Mouse (Mus musculus): ENCODE results near the gene Cetn4. TPM values are rescaled to one million over a fixed set of nuclear protein-coding genes. Genes with fewer than 3 reads are reported as not detected.

Gene Cetn4
- total RNA-seq (2021): under 1 TPM; 0.20 to 0.49 TPM

DNA sequence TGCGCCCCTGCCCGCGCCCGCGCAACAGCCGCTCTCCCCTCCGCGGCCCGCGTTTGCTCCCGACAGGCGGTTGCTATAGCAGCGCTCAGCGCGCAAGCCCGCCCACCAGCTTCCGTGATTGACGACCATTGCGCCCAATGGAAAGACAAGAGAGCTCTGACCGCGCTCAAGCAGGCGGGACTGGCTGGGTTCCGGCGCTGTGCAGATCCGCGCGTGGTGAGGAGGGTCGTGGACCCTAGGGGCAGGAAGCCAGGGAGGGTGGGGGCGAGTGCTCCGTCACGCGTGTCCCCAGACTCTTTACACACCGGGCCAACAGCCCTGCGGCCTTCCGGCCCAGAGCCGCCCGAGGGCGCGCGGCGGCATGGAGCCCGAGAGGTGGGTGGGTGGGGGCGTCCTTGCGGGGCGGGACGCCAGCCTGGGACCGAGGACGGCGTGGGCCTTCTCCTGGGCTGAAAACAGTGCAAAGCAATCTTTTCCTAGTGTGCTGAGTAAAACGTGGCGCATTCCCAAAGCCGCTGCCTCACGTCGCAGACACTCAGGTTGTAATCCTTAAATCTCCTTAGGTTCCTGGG is at the start of gene Cetn4, which contains the start of gene Bbs12:
Gene Cetn4, minus strand, starts transcription at position 339 of the 572 bp plus-strand sequence.
Gene Bbs12, plus strand, starts transcription at position 185 of the 572 bp plus-strand sequence.
- peak; percentile 90 for DNase-seq (ENCODE audit: low spot score)
- intact Hi-C loops (cut with DNase I): no loop called here

DNA sequence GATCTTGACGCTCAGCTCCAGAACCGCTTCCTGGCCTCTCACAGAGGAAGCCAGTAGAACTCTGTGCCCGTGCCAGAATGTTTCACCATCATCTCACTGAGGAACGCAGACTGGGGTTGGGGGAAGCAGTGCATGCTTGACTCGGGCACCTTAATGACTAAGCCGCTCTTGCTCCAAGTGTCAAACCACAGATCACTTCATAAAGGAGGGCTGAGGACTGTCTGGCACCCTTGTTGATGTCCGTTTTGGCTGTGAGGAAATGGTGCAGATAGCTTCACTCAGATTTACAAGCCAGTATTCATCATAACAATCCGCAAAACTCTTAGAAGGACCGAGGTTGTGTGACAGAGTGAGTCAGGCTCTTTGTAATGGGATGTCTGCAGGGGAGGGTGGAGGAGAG is 48.2 kb upstream of the Cetn4 start:
- no peak for DNase-seq (ENCODE audit: low spot score)
- intact Hi-C loops (cut with DNase I): no loop called here

DNA sequence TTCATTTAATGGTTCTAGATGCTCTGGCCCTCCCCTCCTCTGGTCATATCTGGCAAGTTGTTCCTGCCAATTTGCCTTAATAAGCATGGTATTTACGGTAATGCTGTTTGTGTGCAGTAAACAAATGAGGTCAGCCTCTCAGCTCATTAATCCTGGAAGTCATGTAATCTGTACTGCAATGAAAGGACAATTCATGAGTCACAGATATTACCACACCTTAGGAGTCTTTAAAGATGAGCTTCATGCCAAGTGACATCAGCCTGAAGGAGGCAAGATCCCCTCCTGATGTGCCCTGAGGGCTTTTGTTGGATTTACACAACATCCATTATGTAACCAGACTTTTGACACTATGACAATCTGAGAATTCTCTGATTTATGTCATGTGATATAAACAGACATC is 42.2 kb upstream of the Cetn4 start:
- no peak for DNase-seq (ENCODE audit: low spot score)
- intact Hi-C loops (cut with DNase I): no loop called here

DNA sequence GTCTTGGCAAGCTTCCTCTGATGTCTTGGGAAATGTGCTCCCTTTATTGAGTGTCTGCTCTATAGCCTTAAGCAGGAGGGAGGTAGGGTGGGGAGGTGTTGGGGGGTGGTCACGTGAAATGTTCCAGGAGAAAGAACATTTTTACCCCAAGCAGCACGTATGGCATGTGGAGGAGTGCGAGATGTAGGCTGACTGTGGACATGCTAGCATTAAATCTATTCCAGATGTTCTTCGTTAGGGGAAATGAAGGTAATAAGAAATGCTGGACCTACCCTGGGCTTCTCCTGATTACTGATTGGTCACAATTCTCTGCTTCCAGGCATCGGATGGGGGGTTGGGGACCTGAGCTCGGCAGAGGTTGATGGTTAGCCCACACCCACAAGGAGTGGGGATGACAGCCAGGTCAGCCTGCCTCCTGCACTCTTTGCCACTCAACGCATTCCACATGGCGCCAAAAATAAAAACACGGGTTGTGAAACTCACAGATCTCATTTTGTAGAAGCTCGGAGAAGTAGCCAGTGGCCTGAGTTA is 41.5 kb upstream of the Cetn4 start:
- no peak for DNase-seq (ENCODE audit: low spot score)
- intact Hi-C loops (cut with DNase I): no loop called here

DNA sequence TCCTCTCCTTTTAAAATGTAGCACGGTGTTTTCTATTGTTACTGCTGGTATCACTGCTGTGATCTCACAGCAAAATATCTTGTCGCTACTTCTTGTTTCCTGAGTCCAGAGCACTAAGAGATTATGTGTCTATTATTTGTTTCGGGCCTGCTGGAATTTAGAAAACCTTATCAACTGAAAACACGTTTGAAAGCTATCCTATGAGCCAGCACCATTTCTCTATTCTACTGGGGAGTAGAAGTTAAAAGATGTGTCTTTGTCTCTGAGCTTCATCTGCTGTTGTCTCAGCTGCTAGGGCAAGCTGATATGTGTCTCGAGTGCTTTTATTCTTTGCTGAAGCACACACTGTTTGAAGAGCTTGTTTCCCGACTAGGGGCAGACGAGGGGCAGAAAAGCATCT is 37.9 kb upstream of the Cetn4 start:
- intact Hi-C loops (cut with DNase I): loop anchor here (2.0 kb wide), 1 partner anchor 30 kb away; no protein-coding TSS in a partner anchor
- DNase-seq (ENCODE audit: low spot score): no peak

DNA sequence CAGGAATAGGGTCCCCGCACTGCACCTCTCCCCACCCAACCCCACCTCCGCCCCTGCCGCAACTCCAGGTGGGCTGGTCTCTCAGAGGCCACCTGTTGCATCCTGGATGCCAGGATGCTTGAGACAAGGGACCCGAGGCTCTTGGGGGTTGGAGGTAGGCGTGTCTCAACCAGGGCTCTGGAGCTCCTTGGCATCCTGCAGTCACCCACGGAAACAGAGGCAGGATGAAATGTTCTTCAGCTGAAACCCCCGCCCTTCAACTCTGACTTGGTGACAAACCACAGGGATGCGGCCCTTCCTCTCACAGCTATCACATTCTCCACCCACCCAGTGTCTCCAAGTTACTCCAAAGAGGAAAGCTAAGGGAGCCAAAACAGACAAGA is 36.6 kb upstream of the Cetn4 start:
- intact Hi-C loops (cut with DNase I): no loop called here

DNA sequence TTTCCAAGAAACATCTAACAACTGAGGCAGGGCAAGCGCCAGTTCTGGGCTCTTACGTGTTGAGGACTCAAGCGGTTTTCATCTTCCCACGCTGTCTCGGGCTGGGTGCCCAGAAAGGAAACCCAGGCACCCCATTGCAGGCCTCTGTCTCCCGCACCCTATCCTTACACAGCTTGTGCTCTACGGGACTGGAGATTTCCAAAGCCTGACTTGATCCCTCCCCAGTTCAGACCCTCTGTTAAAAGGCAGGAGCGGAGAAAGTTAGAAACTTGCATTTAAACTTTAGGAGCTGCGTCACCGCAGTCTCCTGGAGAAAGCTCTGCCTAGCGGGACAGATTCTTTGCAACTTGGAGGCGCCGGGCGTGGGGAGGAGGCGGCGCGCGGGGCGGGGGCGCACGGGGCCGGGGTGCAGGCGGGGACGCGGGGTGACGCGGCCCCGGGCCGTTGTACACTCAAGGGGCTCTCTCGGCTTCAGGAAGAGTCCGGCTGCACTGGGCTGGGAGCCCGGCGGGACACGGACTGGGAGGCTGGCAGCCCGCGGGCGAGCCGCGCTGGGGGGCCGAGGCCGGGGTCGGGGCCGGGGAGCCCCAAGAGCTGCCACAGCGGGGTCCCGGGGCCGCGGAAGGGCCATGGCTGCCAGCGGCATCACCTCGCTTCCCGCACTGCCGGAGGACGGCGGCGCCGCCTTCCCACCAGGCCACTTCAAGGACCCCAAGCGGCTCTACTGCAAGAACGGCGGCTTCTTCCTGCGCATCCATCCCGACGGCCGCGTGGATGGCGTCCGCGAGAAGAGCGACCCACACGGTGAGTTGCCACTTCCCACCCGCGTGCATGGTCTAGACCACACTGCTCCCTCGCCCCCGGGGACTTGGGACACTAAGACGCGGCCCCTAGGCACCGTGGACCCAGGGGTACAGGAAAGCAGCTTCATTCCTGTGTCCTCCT is 36.0 kb upstream of the Cetn4 start, which contains the start of gene Fgf2:
Gene Fgf2, plus strand, starts transcription at position 126 of the 945 bp plus-strand sequence.
- intact Hi-C loops (cut with DNase I): no loop called here
- DNase-seq (ENCODE audit: low spot score): peak; percentile 42

More for the DNA sequence above, 36.6 kb upstream of the Cetn4 start:
- DNase-seq (ENCODE audit: low spot score): no peak

DNA sequence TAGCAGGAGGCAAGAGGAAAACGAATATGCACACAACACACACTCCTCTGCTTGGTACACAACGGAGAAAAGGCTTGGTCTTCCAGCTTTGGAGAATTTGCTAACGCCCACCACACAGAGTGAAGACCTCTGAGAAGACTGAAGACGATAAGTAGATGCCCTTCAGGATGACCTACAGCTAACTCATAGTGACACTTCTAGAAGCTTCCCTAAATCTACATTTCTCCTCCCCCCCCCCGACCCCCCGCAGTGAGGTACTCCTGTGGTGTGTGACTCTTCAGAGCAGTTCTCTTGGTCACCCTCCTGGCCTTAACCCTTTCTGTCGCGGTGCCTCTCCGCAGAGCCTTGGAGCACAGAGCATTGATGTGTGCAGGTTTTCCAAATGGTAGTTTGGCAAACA is 35.2 kb upstream of the Cetn4 start:
- intact Hi-C loops (cut with DNase I): no loop called here
- DNase-seq (ENCODE audit: low spot score): no peak

DNA sequence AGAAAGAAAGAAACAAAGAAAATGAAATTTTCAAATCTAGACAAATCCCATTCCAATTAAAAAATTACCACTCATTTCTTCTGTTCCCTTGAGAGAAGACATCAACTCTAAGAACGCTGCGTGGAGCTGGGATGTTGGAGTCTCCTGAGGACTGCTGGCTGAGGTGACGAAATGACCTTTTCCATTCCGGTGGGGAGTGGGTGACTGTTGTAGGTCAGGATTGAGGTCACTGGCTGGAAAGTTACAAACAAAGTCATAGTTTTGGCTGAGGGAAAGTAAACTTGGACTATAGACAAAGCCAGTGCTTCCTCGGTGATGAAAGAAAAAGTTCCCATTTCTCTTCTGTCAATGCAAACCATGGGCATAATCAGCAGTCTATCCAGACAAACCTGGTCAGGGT is 30.3 kb upstream of the Cetn4 start:
- peak; percentile 26 for DNase-seq (ENCODE audit: low spot score)

DNA sequence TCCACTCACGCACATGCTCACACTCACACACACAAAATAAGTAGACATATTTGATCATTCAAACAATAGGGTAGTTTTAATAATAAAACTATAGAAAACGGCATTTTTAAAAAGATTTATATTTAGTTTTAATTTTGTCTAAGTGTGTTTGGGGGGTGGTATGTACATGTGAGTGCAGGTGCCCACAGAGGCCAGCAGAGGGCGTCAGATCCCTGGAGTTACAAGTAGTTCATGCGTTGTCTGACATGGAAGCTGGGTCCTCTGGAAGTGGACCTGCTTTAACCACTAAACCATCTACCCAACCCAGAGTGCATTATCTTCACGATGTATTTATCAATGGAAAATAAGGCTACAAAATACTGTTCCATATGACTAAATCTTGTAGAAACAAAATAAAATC is 28.6 kb upstream of the Cetn4 start:
- no peak for DNase-seq (ENCODE audit: low spot score)
- intact Hi-C loops (cut with DNase I): loop anchor here (1.0 kb wide), 1 partner anchor 73 kb away; no protein-coding TSS in a partner anchor

More for the DNA sequence above, 30.3 kb upstream of the Cetn4 start:
- intact Hi-C loops (cut with DNase I): no loop called here

DNA sequence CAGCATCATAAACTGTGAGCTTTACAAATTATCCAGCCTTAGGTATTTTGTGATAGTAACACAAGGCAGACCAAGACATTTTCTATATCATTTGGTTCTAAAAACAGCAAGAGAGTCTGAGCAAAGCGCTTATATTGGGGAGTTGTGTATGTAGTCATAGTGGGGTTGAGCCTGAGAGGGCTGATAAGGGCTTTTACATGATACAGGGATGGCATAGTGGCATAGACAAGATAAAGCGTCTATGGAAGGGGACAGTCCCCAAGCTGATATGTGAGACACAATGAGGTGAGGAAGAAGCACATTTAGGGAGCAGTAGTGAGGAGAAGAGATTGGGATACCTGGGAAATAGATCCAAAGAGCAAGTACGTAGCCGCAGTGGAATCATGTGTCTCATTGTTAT is 21.5 kb upstream of the Cetn4 start:
- DNase-seq (ENCODE audit: low spot score): no peak
- intact Hi-C loops (cut with DNase I): no loop called here

DNA sequence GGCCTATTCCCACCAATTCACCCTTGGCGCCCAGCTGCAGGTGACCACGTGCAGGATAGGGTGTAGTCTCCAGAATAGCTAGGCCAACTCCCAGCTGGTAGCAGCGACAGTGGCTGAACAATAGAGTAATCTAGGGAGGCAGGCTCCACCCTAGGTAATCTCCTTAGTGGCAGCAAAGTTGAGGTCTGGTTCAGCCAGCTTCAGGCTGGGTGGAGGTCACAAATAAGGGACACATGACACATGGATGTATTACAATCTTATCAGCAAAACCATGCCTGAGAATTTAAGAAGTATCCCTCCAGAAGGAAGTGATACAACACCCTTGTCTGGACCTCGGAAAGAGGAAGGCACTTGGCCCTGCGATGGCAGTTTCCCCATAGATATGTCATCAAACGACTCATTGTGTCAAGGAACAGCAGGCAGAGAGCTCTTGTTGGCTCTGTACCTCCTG is 19.5 kb upstream of the Cetn4 start:
- no peak for DNase-seq (ENCODE audit: low spot score)
- intact Hi-C loops (cut with DNase I): no loop called here

DNA sequence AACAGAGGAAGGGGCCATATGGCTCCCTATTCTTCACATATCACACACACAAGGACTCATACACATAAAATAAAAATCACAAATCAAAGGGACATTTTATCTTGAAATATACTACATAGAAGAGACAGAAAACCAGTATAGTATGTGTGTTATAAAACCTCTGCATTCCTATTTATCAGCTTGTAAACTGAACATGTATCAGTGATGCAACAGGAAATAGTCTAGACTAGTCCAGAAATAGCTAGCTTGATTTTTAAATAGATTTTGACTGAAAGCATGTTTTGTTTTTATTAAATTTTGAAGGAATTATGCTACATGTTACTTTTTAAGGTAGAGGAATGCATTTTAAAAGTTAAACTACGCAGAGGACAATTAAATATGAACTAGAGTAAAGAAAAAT is 17.5 kb upstream of the Cetn4 start:
- intact Hi-C loops (cut with DNase I): no loop called here
- no peak for DNase-seq (ENCODE audit: low spot score)

DNA sequence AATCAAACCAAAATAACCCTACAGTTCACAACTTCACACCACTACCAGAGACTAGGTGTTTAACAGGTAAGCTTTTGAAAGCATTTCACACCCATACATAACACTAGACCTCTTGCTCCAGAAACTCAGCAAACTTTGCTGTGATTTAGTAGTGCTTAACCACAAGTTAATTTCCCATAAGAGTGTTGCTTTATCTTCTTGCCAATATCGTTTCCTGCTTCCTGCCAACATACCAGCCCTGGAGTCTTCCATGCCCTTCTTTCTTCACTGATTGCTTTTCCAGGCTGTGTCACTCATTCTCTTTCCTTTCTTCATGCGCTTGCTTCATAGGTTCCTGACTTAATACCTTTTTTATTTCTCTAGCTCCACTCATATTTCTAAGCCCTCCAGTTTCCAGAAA is 16.0 kb upstream of the Cetn4 start:
- DNase-seq (ENCODE audit: low spot score): no peak
- intact Hi-C loops (cut with DNase I): no loop called here

DNA sequence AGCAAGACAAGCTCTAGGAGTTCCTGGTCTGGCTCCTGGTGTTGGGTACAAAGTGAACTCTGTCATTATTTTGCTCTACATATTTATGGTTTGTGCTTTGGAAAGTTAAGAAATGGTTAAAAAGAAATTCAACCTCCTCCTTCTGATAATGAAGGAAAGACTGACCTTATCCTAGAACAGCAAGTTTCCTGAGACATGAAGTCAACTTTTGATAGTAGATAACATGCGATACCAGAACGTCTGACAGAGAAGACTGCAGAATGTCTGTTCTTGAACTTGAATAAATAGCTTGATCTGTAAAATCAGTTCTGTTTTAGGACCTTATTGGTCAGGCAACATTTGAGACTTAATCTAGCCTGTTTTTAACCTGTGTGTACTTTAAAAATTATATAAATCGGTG is 14.1 kb upstream of the Cetn4 start:
- intact Hi-C loops (cut with DNase I): no loop called here
- DNase-seq (ENCODE audit: low spot score): no peak

DNA sequence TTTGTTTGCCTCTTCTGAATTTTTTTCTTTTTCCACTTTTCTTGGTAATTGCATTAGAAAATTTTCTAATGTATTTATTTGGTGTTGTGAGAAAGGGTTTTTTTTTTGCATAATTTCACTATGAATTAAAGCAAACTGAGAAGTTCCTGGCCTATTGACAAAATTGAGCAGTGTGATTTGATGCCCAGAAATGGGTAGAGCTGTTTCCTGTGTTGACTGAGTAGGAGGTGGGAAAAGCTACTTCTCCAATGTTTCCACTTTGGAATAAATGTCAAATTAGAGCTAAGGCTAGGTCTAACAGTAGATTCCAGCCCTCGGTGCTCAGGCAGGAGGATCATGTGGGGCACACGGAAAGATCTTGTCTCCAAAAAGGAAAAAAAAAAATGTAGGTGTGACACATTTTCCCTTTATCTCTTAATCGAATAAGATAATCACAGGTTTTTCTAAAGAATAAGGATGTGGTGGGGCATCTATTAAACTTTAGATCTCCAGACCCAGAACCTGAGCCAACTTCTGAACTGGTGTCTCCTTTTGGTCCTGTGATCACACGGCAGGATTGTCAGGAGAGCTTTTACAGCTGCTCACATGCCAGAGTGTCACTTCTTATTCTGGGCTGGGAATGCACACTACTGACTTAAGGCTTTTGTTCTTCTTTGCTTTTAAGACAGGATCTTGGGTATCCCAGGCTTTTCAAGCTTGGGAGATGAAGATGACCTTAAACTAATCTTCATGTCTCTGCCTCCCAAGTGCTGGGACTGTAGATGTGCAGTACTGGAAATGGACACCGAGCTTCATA is 13.0 kb upstream of the Cetn4 start:
- intact Hi-C loops (cut with DNase I): no loop called here
- DNase-seq (ENCODE audit: low spot score): no peak

DNA sequence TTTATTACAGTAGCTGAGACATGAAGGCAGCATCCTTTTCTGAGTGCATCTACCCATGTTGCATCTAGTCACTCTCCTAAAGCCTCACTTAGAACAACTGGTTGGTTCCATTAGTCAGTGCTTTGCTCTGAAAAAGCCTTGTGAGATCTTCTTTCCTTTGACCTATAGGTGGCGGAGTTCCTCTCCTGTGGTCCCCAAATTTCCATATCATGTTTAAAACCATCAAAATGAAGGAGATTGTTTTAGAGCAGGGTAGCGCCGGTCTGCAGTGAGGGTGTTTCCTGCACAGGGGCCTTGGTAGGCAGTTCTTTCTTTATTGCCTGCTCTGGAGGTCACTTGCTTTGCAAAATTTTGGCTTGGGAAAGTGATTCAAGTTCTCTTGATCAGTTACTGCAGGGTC is 11.8 kb upstream of the Cetn4 start:
- DNase-seq (ENCODE audit: low spot score): no peak
- intact Hi-C loops (cut with DNase I): loop anchor here (1.0 kb wide), 1 partner anchor 91 kb away; no protein-coding TSS in a partner anchor

DNA sequence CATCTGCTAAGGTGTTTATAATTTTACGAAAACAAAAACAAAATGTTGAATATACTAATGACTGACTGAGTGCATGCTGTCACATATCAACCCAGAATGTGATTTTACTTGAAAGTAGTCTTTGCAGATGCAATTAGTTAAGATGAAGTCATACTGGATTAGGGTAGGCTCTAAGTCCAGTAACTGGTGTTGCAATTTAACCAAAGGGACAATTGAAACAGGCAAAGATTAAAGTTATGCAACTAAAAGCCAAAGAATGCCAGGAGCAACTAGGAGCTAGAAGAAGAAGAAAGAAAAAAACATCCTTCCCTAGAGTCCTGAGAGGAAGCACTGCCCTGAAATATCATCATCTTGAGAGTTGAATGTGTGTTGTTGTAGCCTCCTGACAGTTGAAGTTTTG is 3.7 kb upstream of the Cetn4 start:
- intact Hi-C loops (cut with DNase I): no loop called here
- no peak for DNase-seq (ENCODE audit: low spot score)

DNA sequence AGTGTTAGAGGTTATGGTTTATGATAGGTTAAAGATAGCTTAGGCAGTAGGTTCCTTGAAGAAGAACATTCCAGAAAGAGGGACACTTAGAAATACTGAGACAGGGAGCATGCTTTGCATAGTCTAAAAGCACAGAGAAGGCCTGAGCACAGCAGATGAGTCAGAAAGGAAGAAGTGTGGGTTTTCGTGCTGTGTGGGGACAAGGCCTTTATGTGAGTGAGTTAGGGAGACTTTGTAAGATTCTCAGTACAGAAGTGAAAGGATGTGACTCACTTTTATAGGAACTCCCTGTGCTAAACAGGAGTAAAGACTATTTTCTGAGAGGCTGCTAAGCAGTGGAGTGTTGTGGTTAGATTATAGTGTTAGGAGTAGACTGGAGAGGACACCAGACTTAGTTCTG is 863 bp upstream of the Cetn4 start:
- no peak for DNase-seq (ENCODE audit: low spot score)
- intact Hi-C loops (cut with DNase I): no loop called here

DNA sequence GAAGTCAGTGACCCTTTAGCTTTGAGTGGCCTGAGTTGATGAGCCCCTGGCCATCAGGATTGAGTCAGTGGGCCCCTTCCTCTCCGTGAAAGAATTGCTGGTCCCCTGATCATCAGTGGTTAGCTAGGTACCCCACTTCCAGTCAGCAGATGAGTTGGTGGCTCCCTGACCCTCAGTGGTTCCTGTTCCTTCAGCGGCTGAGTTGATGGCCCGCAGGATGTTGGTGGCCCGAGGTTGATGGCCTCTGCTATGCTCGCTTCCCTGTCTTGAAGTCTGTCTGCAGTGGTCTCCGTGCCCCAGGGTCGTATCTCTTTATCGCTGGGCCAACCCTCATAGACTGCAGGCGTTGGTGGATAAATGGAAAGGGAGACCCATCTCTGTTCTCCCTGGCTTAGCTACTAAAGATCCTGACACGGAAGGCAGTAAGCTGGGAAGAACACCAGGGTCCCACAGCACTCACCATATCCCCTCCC is 575 bp downstream of the Cetn4 start:
- intact Hi-C loops (cut with DNase I): no loop called here
- DNase-seq (ENCODE audit: low spot score): no peak

All from heart, postnatal 25 days (tissue).